Mouse (Mus musculus) retina, adult 2 months (tissue): ENCODE data around the gene Fcamr.

ENCODE experiments used
- DNase-seq: peaks from one replicate; pipeline ENCODE4 v3.0.0-alpha.2; 2012; ENCODE audit warnings: low read depth, low spot score

The Fcamr gene

GRCm38 (mm10) chr1:130854819-130855218 lies 54.1 kb downstream of the Fcamr start:
- no peak for DNase-seq

- DNase-seq, result no peak
These were observed 55.0 kb downstream of the Fcamr start for GRCm38 (mm10) chr1:130855723-130856122.

GRCm38 (mm10) chr1:130857456-130857855 lies 56.8 kb downstream of the Fcamr start:
- no peak for DNase-seq

- no peak for DNase-seq
These were observed 63.5 kb downstream of the Fcamr start for GRCm38 (mm10) chr1:130864238-130864637.
